Mouse (Mus musculus): ENCODE results near the gene Ak1. TPM values are rescaled to one million over a fixed set of nuclear protein-coding genes. Genes with fewer than 3 reads are reported as not detected.

The Ak1 gene
- polyA plus RNA-seq, 1 experiment from 2014 or later, result 117 TPM

DNA sequence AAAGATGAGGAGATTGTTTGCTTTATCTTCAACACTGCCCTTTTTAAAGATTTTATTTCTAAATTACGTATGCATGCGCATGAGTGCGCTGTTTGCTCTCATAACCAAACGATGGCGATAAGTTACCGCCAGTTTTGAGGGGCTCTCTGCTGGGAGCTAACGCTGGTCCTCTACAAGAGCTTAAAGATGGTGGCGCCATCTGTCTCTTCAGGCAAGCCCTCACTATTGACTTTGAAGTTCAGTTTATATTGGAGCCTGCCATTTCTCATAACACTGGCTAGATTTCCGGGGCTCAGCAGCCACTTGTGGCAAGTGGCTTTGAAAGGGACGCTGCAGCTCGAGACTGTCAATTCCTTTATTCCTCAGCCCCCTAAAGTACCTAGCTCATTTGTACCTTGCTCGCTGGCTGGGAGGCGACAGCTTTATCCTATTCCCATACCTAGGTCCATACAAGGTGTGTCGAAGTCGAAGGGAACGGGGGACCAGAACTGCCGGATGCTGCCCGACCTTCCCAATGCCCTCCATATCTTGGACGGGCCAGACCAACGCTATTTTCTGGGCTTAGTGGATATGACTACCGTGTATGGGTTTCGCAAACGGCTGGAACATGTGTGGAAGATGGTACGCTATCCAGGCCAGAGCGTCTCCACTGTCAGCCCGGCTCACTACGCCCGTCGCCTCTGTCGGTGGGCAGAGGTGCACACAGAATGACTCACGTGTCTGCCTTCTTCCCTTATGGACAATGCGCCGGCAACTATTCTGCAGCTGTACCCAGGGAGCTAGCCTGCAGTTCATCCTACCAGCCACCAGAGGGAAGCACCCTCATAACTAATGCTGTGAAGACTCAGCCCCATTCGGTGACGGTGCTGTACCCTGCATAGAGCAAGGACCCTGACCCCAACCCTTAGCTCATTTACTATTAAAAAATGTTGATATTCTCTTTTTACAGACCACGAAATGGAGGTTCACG lies 38.4 kb upstream of the Ak1 start:
- WGBS, result 14% methylated on average over 37 of the region's 37 CpGs
- H3K4me2 ChIP-seq (ENCODE audit: low read length), result peak overlapping the region; percentile 67
- no peaks in the 10 kb centered on the region for H3K9me3 ChIP-seq (ENCODE audit: control insufficient read depth, low read length)
- peaks cover 18% of the 10 kb centered on the region for H3K4me1 ChIP-seq (ENCODE audit: control insufficient read depth, insufficient read depth, low read depth, low read length)
- peak; percentile 73 for ATAC-seq
- peaks cover under 1% of the 10 kb centered on the region; the same call in 1 of the 2 replicates for H3K27me3 ChIP-seq (replicated peaks; ENCODE audit: control insufficient read depth, insufficient read depth, low read length)
- peak overlapping the region; percentile 41; the same call in 1 of the 2 replicates for H3K27ac ChIP-seq (ENCODE audit: low read depth, low read length)
- no peaks in the 10 kb centered on the region for H3K36me3 ChIP-seq (ENCODE audit: control insufficient read depth, insufficient read depth, low read length)
- peak overlapping the region; percentile 35 for H3K4me3 ChIP-seq (ENCODE audit: low read length)
- H3K9ac ChIP-seq (ENCODE audit: low read depth, low read length), result peak overlapping the region; percentile 58

DNA sequence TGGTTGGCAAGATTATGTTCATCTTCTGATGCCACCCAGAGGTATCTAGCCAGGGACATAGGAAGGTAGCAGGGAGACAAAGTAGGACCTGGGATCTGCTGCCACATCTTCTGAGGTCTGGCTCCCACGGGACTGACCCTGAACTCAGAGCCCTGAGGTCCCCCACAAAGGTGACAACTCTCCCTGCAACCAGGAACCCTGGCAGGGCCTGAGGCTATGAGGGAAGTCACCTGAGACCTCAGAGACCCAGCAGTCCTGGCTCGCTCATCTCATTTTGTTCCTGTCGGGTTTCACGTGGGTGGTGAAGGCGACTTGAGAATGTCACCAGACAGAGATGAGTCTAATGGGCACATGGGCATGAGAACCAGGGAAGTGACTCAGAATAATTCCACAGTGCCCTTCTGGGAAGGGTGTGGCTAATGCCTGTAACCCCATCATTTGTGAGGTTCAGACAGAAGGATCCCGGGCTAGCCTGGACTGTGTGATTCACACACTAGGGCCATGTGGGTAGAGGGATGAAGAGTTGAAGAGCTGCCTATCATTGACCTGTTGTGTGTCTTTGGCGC lies 36.3 kb upstream of the Ak1 start:
- H3K27me3 ChIP-seq (replicated peaks; ENCODE audit: control insufficient read depth, insufficient read depth, low read length), result no peaks in the 10 kb centered on the region
- peaks cover 27% of the 10 kb centered on the region for H3K4me1 ChIP-seq (ENCODE audit: control insufficient read depth, insufficient read depth, low read depth, low read length)
- H3K27ac ChIP-seq (ENCODE audit: low read depth, low read length), result no peak overlapping the region
- no peak overlapping the region for H3K4me3 ChIP-seq (ENCODE audit: low read length)
- WGBS, result 84% methylated on average over 7 of the region's 7 CpGs
- no peak overlapping the region for H3K4me2 ChIP-seq (ENCODE audit: low read length)
- no peak for ATAC-seq
- H3K36me3 ChIP-seq (ENCODE audit: control insufficient read depth, insufficient read depth, low read length), result no peaks in the 10 kb centered on the region
- no peak overlapping the region for H3K9ac ChIP-seq (ENCODE audit: low read depth, low read length)
- H3K9me3 ChIP-seq (ENCODE audit: control insufficient read depth, low read length), result no peaks in the 10 kb centered on the region

DNA sequence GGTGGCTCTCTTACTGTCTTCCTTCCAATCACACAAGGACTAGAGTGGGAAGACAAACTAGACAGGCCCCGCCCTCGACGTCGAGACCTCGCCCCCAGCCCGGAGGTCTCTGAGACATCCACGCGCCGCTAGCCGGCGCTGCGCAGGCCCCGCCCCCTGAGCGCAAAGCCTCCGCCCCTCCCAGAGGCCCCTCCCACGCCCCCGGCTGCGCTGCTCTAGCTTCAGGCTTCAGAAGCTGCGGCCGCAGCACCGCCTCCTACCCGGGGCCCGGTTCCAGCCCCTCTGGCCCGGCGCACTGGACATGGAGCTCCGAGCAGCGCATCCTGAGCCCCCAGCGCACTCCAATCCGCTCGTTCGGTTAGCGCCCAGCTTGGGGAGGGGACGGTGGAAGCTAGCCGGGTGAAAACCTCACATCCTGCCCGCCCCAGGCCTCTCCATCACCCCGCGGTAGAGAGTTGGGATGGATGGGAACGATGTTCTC lies 34.6 kb upstream of the Ak1 start, which contains the start of gene St6galnac4:
St6galnac4 (plus strand) TSS at position 225 of the 481 bp plus-strand sequence.
- H3K9me3 ChIP-seq (ENCODE audit: control insufficient read depth, low read length), result no peaks in the 10 kb centered on the region
- peak within 1 kb of the TSS; percentile 74; the same call in 1 of the 2 replicates for H3K27ac ChIP-seq (ENCODE audit: low read depth, low read length)
- H3K4me1 ChIP-seq (ENCODE audit: control insufficient read depth, insufficient read depth, low read depth, low read length), result peaks cover 27% of the 10 kb centered on the region
- no peaks in the 10 kb centered on the region for H3K36me3 ChIP-seq (ENCODE audit: control insufficient read depth, insufficient read depth, low read length)
- WGBS, result 0% methylated on average over 21 of the region's 38 CpGs
- peak; percentile 82 for ATAC-seq
- H3K4me3 ChIP-seq (ENCODE audit: low read length), result peak within 1 kb of the TSS; percentile 71
- H3K27me3 ChIP-seq (replicated peaks; ENCODE audit: control insufficient read depth, insufficient read depth, low read length), result no peaks in the 10 kb centered on the region
- peak within 1 kb of the TSS; percentile 76 for H3K4me2 ChIP-seq (ENCODE audit: low read length)
- peak within 1 kb of the TSS; percentile 85 for H3K9ac ChIP-seq (ENCODE audit: low read depth, low read length)

GRCm38 (mm10) chr2:32587731-32588321 lies 33.7 kb upstream of the Ak1 start:
- peak overlapping the region; percentile 71 for H3K4me3 ChIP-seq (ENCODE audit: low read length)
- no peak for ATAC-seq
- H3K4me2 ChIP-seq (ENCODE audit: low read length), result peak overlapping the region; percentile 76
- no peak overlapping the region for H3K27ac ChIP-seq (ENCODE audit: low read depth, low read length)
- WGBS, result 43% methylated on average over 9 of the region's 9 CpGs
- H3K27me3 ChIP-seq (replicated peaks; ENCODE audit: control insufficient read depth, insufficient read depth, low read length), result no peaks in the 10 kb centered on the region
- no peaks in the 10 kb centered on the region for H3K36me3 ChIP-seq (ENCODE audit: control insufficient read depth, insufficient read depth, low read length)
- no peaks in the 10 kb centered on the region for H3K9me3 ChIP-seq (ENCODE audit: control insufficient read depth, low read length)
- H3K4me1 ChIP-seq (ENCODE audit: control insufficient read depth, insufficient read depth, low read depth, low read length), result peaks cover 26% of the 10 kb centered on the region
- H3K9ac ChIP-seq (ENCODE audit: low read depth, low read length), result peak overlapping the region; percentile 85

GRCm38 (mm10) chr2:32589213-32589795 lies 32.3 kb upstream of the Ak1 start:
- Histone ChIP-seq H3K9me3 (ENCODE audit: control insufficient read depth, low read length) (no peaks in the 10 kb centered on the region), H3K4me2 (ENCODE audit: low read length) (peak overlapping the region; percentile 21; the same call in 1 of the 2 replicates), H3K27ac (ENCODE audit: low read depth, low read length) (peak overlapping the region; percentile 9; the same call in 1 of the 2 replicates), H3K4me3 (ENCODE audit: low read length) (no peak overlapping the region), H3K4me1 (ENCODE audit: control insufficient read depth, insufficient read depth, low read depth, low read length) (peaks cover 21% of the 10 kb centered on the region), H3K27me3 (replicated peaks; ENCODE audit: control insufficient read depth, insufficient read depth, low read length) (no peaks in the 10 kb centered on the region), H3K9ac (ENCODE audit: low read depth, low read length) (0 out of 2 replicates have a peak overlapping the region, but pooled peaks have one; percentile 21), H3K36me3 (ENCODE audit: control insufficient read depth, insufficient read depth, low read length) (no peaks in the 10 kb centered on the region)
- peak; percentile 12; the same call in 1 of the 2 replicates for ATAC-seq
- WGBS, result 54% methylated on average over 11 of the region's 11 CpGs

GRCm38 (mm10) chr2:32590224-32590623 lies 31.3 kb upstream of the Ak1 start:
- whole genome bisulfite sequencing, result 72% methylated on average over 10 of the region's 10 CpGs
- Histone ChIP-seq H3K9ac (ENCODE audit: low read depth, low read length) (no peak overlapping the region), H3K4me1 (ENCODE audit: control insufficient read depth, insufficient read depth, low read depth, low read length) (peaks cover 21% of the 10 kb centered on the region), H3K9me3 (ENCODE audit: control insufficient read depth, low read length) (no peaks in the 10 kb centered on the region), H3K36me3 (ENCODE audit: control insufficient read depth, insufficient read depth, low read length) (peaks cover 5% of the 10 kb centered on the region; the same call in 1 of the 2 replicates), H3K27me3 (replicated peaks; ENCODE audit: control insufficient read depth, insufficient read depth, low read length) (no peaks in the 10 kb centered on the region), H3K4me3 (ENCODE audit: low read length) (no peak overlapping the region), H3K27ac (ENCODE audit: low read depth, low read length) (no peak overlapping the region; the same call in 1 of the 2 replicates), H3K4me2 (ENCODE audit: low read length) (no peak overlapping the region)
- no peak for ATAC-seq

- no peak overlapping the region for H3K9ac ChIP-seq (ENCODE audit: low read depth, low read length)
- ATAC-seq, result no peak
- peaks cover 5% of the 10 kb centered on the region; the same call in 1 of the 2 replicates for H3K36me3 ChIP-seq (ENCODE audit: control insufficient read depth, insufficient read depth, low read length)
- no peaks in the 10 kb centered on the region for H3K27me3 ChIP-seq (replicated peaks; ENCODE audit: control insufficient read depth, insufficient read depth, low read length)
- H3K9me3 ChIP-seq (ENCODE audit: control insufficient read depth, low read length), result no peaks in the 10 kb centered on the region
- no peak overlapping the region for H3K4me3 ChIP-seq (ENCODE audit: low read length)
- 71% methylated on average over 6 of the region's 6 CpGs for WGBS
- no peak overlapping the region for H3K27ac ChIP-seq (ENCODE audit: low read depth, low read length)
- H3K4me1 ChIP-seq (ENCODE audit: control insufficient read depth, insufficient read depth, low read depth, low read length), result peaks cover 21% of the 10 kb centered on the region
- no peak overlapping the region for H3K4me2 ChIP-seq (ENCODE audit: low read length)
These were observed 30.3 kb upstream of the Ak1 start for GRCm38 (mm10) chr2:32591249-32591648.

DNA sequence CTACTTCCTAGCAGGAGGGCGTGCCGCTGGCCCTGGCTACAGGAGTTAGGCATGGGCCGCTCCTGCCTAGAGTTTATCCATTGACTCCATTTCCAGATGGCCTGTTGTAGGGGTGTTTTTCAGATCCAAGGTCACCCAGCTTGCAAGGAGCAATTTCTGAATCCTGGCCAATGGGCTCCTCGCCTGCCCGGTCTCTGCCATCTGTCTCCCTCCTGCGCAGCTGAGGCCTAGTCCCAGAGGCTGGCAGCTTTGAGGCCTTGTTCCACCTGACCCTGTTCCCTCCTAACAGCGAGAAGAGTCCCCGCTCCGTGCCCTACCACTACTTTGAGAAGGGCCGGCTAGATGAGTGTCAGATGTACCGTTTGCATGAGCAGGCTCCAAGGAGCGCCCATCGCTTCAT lies 24.8 kb upstream of the Ak1 start:
- no peaks in the 10 kb centered on the region for H3K9me3 ChIP-seq (ENCODE audit: control insufficient read depth, low read length)
- H3K27ac ChIP-seq (ENCODE audit: low read depth, low read length), result peak overlapping the region; percentile 60
- H3K4me3 ChIP-seq (ENCODE audit: low read length), result no peak overlapping the region
- H3K4me2 ChIP-seq (ENCODE audit: low read length), result no peak overlapping the region
- no peak overlapping the region for H3K9ac ChIP-seq (ENCODE audit: low read depth, low read length)
- ATAC-seq, result peak; percentile 32; the same call in 1 of the 2 replicates
- no peaks in the 10 kb centered on the region for H3K27me3 ChIP-seq (replicated peaks; ENCODE audit: control insufficient read depth, insufficient read depth, low read length)
- WGBS, result 71% methylated on average over 13 of the region's 13 CpGs
- H3K36me3 ChIP-seq (ENCODE audit: control insufficient read depth, insufficient read depth, low read length), result peaks cover 5% of the 10 kb centered on the region; the same call in 1 of the 2 replicates
- H3K4me1 ChIP-seq (ENCODE audit: control insufficient read depth, insufficient read depth, low read depth, low read length), result no peaks in the 10 kb centered on the region
